ENCODE assay signal across 8 mouse cellular contexts in genomic region chr1:170254893-170255559, GRCm38 (mm10). TPM values are rescaled to one million over a fixed set of nuclear protein-coding genes. Genes with fewer than 3 reads are reported as not detected.
A peak's percentile ranks its signal among the peaks of the same experiment; 100 is the strongest.
DNase-seq lines count a peak whose midpoint lies in the region; ATAC-seq and TF ChIP-seq lines count a peak whose summit lies in the region.

No protein-coding gene starts in this region.

- 0 out of 2 replicates have a peak, but pooled peaks cover 3% of the 10 kb centered on the region for H3K27me3 ChIP-seq in kidney, embryonic 15.5 days
- H3K27me3 ChIP-seq in forebrain, embryonic 16.5 days (replicated peaks; ENCODE audit: control insufficient read depth, insufficient read depth, low read length), result peaks cover 4% of the 10 kb centered on the region; the same call in 1 of the 2 replicates
- no peaks in the 10 kb centered on the region for H3K27me3 ChIP-seq in liver, postnatal 0 days (ENCODE audit: insufficient read depth, low read length)

- H3K27ac ChIP-seq in kidney, embryonic 15.5 days, result peak overlapping the region; percentile 60
- no peak overlapping the region for H3K27ac ChIP-seq in forebrain, embryonic 16.5 days (ENCODE audit: low read length)
- H3K27ac ChIP-seq in liver, postnatal 0 days (ENCODE audit: low read depth), result peak overlapping the region; percentile 45

- no peak for TF ChIP-seq CTCF in liver, postnatal 0 days (IDR thresholded peaks at IDR 0.05; ENCODE audit: low read depth)

- DNase-seq in kidney, postnatal 10 days, result no peak
- peak; percentile 6 for DNase-seq in ZHBTc4 (ENCODE audit: low read depth, low spot score)
- no peak for DNase-seq in liver, postnatal 0 days
- no peak for DNase-seq in frontal cortex, postnatal 10 days (ENCODE audit: low spot score in 2 of 2)
- DNase-seq in frontal cortex, postnatal 14 days (ENCODE audit: low spot score in 2 of 2), result no peak
- DNase-seq in adipocyte (ENCODE audit: low spot score), result no peak

- peak; percentile 25; the same call in 1 of the 2 replicates for ATAC-seq in kidney, embryonic 15.5 days (replicated peaks; ENCODE audit: low FRiP score)
- no peak; the same call in none of the 2 replicates for ATAC-seq in forebrain, embryonic 16.5 days
- peak; percentile 76 for ATAC-seq in liver, postnatal 0 days

- no peak for TF ChIP-seq EP300 in liver, postnatal 0 days (IDR thresholded peaks at IDR 0.05; ENCODE audit: low read depth)

- no peaks in the 10 kb centered on the region for H3K9me3 ChIP-seq in kidney, embryonic 15.5 days (replicated peaks)
- H3K9me3 ChIP-seq in forebrain, embryonic 16.5 days (ENCODE audit: control insufficient read depth, low read length), result no peaks in the 10 kb centered on the region
- H3K9me3 ChIP-seq in liver, postnatal 0 days (ENCODE audit: low read length), result no peaks in the 10 kb centered on the region

- peak overlapping the region; percentile 69 for H3K9ac ChIP-seq in kidney, embryonic 15.5 days
- peak overlapping the region; percentile 82 for H3K9ac ChIP-seq in forebrain, embryonic 16.5 days (replicated peaks; ENCODE audit: low read depth, low read length)
- H3K9ac ChIP-seq in liver, postnatal 0 days (replicated peaks), result peak overlapping the region; percentile 70

- H3K36me3 ChIP-seq in kidney, embryonic 15.5 days, result no peaks in the 10 kb centered on the region
- no peaks in the 10 kb centered on the region for H3K36me3 ChIP-seq in forebrain, embryonic 16.5 days (ENCODE audit: control insufficient read depth, insufficient read depth)
- H3K36me3 ChIP-seq in liver, postnatal 0 days (replicated peaks; ENCODE audit: insufficient read depth, low read length), result no peaks in the 10 kb centered on the region

- H3K4me2 ChIP-seq in kidney, embryonic 15.5 days, result peak overlapping the region; percentile 71
- peak overlapping the region; percentile 85 for H3K4me2 ChIP-seq in forebrain, embryonic 16.5 days (ENCODE audit: low read length)
- H3K4me2 ChIP-seq in liver, postnatal 0 days (ENCODE audit: low read depth, low read length), result peak overlapping the region; percentile 76

- H3K4me3 ChIP-seq in kidney, embryonic 15.5 days (replicated peaks), result peak overlapping the region; percentile 67
- peak overlapping the region; percentile 75 for H3K4me3 ChIP-seq in forebrain, embryonic 16.5 days (replicated peaks; ENCODE audit: low read length)
- peak overlapping the region; percentile 70 for H3K4me3 ChIP-seq in liver, postnatal 0 days (ENCODE audit: low read depth, low read length)

- 34% methylated on average over 30 of the region's 30 CpGs for WGBS in kidney, embryonic 15.5 days
- 24% methylated on average over 30 of the region's 30 CpGs for WGBS in forebrain, embryonic 16.5 days
- WGBS in liver, postnatal 0 days (ENCODE audit: insufficient replicate concordance), result 23% methylated on average over 30 of the region's 30 CpGs

- peaks cover 2% of the 10 kb centered on the region; the same call in 1 of the 2 replicates for H3K4me1 ChIP-seq in kidney, embryonic 15.5 days
- peaks cover 5% of the 10 kb centered on the region for H3K4me1 ChIP-seq in forebrain, embryonic 16.5 days (replicated peaks; ENCODE audit: control insufficient read depth, insufficient read depth, low read length)
- 0 out of 2 replicates have a peak, but pooled peaks cover 2% of the 10 kb centered on the region for H3K4me1 ChIP-seq in liver, postnatal 0 days (ENCODE audit: insufficient read depth)

RNA-seq across cellular contexts. Expression of gene Sh2d1b1, which starts 22.1 kb away (rescaled TPM):
- 0.06 and 0.16 TPM in 2 replicates for polyA plus RNA-seq in kidney, embryonic 15.5 days (2015; fragmentation: Nextera tagmentation; extraction: Ambion mirVana)
- 0.14 TPM in 1 of 2 replicates, not detected in the other for polyA plus RNA-seq in forebrain, embryonic 16.5 days (2015; fragmentation: Nextera tagmentation; extraction: Ambion mirVana)
- 0.31 and 0.46 TPM in 2 replicates for polyA plus RNA-seq in liver, postnatal 0 days (2015; fragmentation: Nextera tagmentation; extraction: Ambion mirVana)

RNA-seq across cellular contexts. Expression of gene Sh2d1b2, which starts 22.5 kb away (rescaled TPM):
- polyA plus RNA-seq in kidney, embryonic 15.5 days (2015; fragmentation: Nextera tagmentation; extraction: Ambion mirVana), result not detected in 2 replicates
- polyA plus RNA-seq in forebrain, embryonic 16.5 days (2015; fragmentation: Nextera tagmentation; extraction: Ambion mirVana), result 0.08 TPM in 1 of 2 replicates, not detected in the other
- polyA plus RNA-seq in liver, postnatal 0 days (2015; fragmentation: Nextera tagmentation; extraction: Ambion mirVana), result not detected in 2 replicates

RNA-seq across cellular contexts. Expression of gene Uhmk1, which starts 39.8 kb away (rescaled TPM):
- polyA plus RNA-seq in kidney, embryonic 15.5 days (2015; fragmentation: Nextera tagmentation; extraction: Ambion mirVana), result 8.3 and 8.7 TPM in 2 replicates
- polyA plus RNA-seq in forebrain, embryonic 16.5 days (2015; fragmentation: Nextera tagmentation; extraction: Ambion mirVana), result 8.1 and 8.4 TPM in 2 replicates
- 3.3 and 3.4 TPM in 2 replicates for polyA plus RNA-seq in liver, postnatal 0 days (2015; fragmentation: Nextera tagmentation; extraction: Ambion mirVana)

RNA-seq across cellular contexts. Expression of gene Gm7694, which starts 51.1 kb away (rescaled TPM):
- polyA plus RNA-seq in kidney, embryonic 15.5 days (2015; fragmentation: Nextera tagmentation; extraction: Ambion mirVana), result 5.8 TPM in 2 replicates
- 2.7 and 3.7 TPM in 2 replicates for polyA plus RNA-seq in forebrain, embryonic 16.5 days (2015; fragmentation: Nextera tagmentation; extraction: Ambion mirVana)
- 2.0 and 2.7 TPM in 2 replicates for polyA plus RNA-seq in liver, postnatal 0 days (2015; fragmentation: Nextera tagmentation; extraction: Ambion mirVana)

RNA-seq across cellular contexts. Expression of gene Spata46, which starts 53.6 kb away (rescaled TPM):
- 2.1 and 2.5 TPM in 2 replicates for polyA plus RNA-seq in kidney, embryonic 15.5 days (2015; fragmentation: Nextera tagmentation; extraction: Ambion mirVana)
- polyA plus RNA-seq in forebrain, embryonic 16.5 days (2015; fragmentation: Nextera tagmentation; extraction: Ambion mirVana), result 0.78 and 1.7 TPM in 2 replicates
- polyA plus RNA-seq in liver, postnatal 0 days (2015; fragmentation: Nextera tagmentation; extraction: Ambion mirVana), result 0.24 and 0.48 TPM in 2 replicates
